Comparison of ENCODE assay signal across 8 mouse cellular contexts in the genomic region with DNA sequence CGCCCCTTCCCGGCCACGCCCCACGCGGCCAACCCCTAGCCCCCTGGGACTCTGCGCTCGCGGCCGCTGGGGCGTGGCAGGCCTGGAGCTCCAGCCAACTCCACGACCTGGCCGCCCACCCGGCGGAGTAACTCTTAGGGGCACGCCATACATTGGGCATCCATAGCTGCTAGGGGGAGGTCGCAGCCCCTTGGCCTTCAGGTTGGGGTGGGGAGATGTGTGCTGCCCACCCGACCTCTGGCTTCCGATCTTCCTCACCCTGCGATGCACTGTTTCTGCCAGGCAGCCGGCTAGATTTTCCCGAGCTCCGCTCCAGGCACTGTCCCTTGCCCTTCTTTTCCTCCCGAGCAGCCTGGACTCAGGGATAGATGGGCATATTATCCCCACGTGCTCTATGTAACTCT. TPM values are rescaled to one million over a fixed set of nuclear protein-coding genes. Genes with fewer than 3 reads are reported as not detected.
A peak's percentile ranks its signal among the peaks of the same experiment; 100 is the strongest.
DNase-seq lines count a peak whose midpoint lies in the region; ATAC-seq and TF ChIP-seq lines count a peak whose summit lies in the region.

No protein-coding gene starts in this region.

- no peak for TF ChIP-seq POLR2A in ES-Bruce4 (IDR thresholded peaks at IDR 0.05; ENCODE audit: insufficient read depth, low read length)

- no peaks in the 10 kb centered on the region for H3K27me3 ChIP-seq in ES-Bruce4 (ENCODE audit: control insufficient read depth, insufficient read depth, low read length, poor library complexity, severe bottlenecking)
- H3K27me3 ChIP-seq in hindbrain, embryonic 11.5 days (ENCODE audit: control insufficient read depth, insufficient read depth, low read length) = peaks cover 3% of the 10 kb centered on the region; the same call in 1 of the 2 replicates
- H3K27me3 ChIP-seq in midbrain, embryonic 11.5 days (ENCODE audit: control insufficient read depth, insufficient read depth, low read length) = peaks cover 60% of the 10 kb centered on the region

- TF ChIP-seq CTCF in ES-Bruce4 (IDR thresholded peaks at IDR 0.05; ENCODE audit: low read depth, low read length) = no peak

- peak overlapping the region; percentile 79 for H3K9ac ChIP-seq in ES-Bruce4 (ENCODE audit: low read depth, poor library complexity, severe bottlenecking)
- peak overlapping the region; percentile 65 for H3K9ac ChIP-seq in hindbrain, embryonic 11.5 days (ENCODE audit: low read depth, low read length)
- peak overlapping the region; percentile 51 for H3K9ac ChIP-seq in midbrain, embryonic 11.5 days (ENCODE audit: low read length)

- TF ChIP-seq EP300 in ES-Bruce4 (IDR thresholded peaks at IDR 0.05; ENCODE audit: insufficient read depth, low read depth, low read length) = no peak

- peak overlapping the region; percentile 37 for H3K4me3 ChIP-seq in ES-Bruce4 (ENCODE audit: low read depth, low read length)
- H3K4me3 ChIP-seq in hindbrain, embryonic 11.5 days (ENCODE audit: low read depth, low read length) = peak overlapping the region; percentile 35
- peak overlapping the region; percentile 26 for H3K4me3 ChIP-seq in midbrain, embryonic 11.5 days (ENCODE audit: low read depth, low read length)

- peak overlapping the region; percentile 84 for H3K4me2 ChIP-seq in hindbrain, embryonic 11.5 days (replicated peaks; ENCODE audit: low read depth, low read length)
- peak overlapping the region; percentile 59 for H3K4me2 ChIP-seq in midbrain, embryonic 11.5 days

- no peak; the same call in 1 of the 2 replicates for ATAC-seq in hindbrain, embryonic 11.5 days (ENCODE audit: low FRiP score)
- ATAC-seq in midbrain, embryonic 11.5 days (ENCODE audit: low FRiP score) = no peak

- peak; percentile 45 for DNase-seq in gastrocnemius, postnatal 10 days
- no peak for DNase-seq in gastrocnemius, adult 18-20 months (ENCODE audit: low spot score)
- DNase-seq in hindbrain, embryonic 11.5 days (ENCODE audit: low spot score) = peak; percentile 74
- peak; percentile 96 for DNase-seq in midbrain, embryonic 11.5 days (ENCODE audit: low spot score, missing footprints)
- no peak for DNase-seq in cerebellum, postnatal 4 days (ENCODE audit: low spot score in 2 of 2)
- DNase-seq in cerebellum, adult 8-10 months = no peak
- no peak for DNase-seq in retina, postnatal 1 day

- peaks cover 3% of the 10 kb centered on the region for H3K4me1 ChIP-seq in ES-Bruce4 (ENCODE audit: control insufficient read depth, insufficient read depth, low read length)
- H3K4me1 ChIP-seq in hindbrain, embryonic 11.5 days (replicated peaks; ENCODE audit: control insufficient read depth, insufficient read depth, low read length) = peaks cover 49% of the 10 kb centered on the region
- H3K4me1 ChIP-seq in midbrain, embryonic 11.5 days (ENCODE audit: control insufficient read depth, insufficient read depth, low read length) = peaks cover 81% of the 10 kb centered on the region

- H3K9me3 ChIP-seq in ES-Bruce4 (replicated peaks; ENCODE audit: control insufficient read depth, insufficient read depth, low read length, poor library complexity, severe bottlenecking) = 0 out of 2 replicates have a peak, but pooled peaks cover 4% of the 10 kb centered on the region
- no peaks in the 10 kb centered on the region for H3K9me3 ChIP-seq in hindbrain, embryonic 11.5 days (ENCODE audit: control insufficient read depth, low read length)
- no peaks in the 10 kb centered on the region for H3K9me3 ChIP-seq in midbrain, embryonic 11.5 days (ENCODE audit: control insufficient read depth, low read length)

- WGBS in hindbrain, embryonic 11.5 days = 0% methylated on average over 14 of the region's 24 CpGs
- under 1% methylated on average over 24 of the region's 24 CpGs for WGBS in midbrain, embryonic 11.5 days

- H3K27ac ChIP-seq in ES-Bruce4 (ENCODE audit: insufficient read depth, low read length) = no peak overlapping the region
- peak overlapping the region; percentile 86 for H3K27ac ChIP-seq in hindbrain, embryonic 11.5 days (ENCODE audit: low read depth, low read length)
- peak overlapping the region; percentile 91 for H3K27ac ChIP-seq in midbrain, embryonic 11.5 days (ENCODE audit: low read depth, low read length)

- no peaks in the 10 kb centered on the region for H3K36me3 ChIP-seq in ES-Bruce4 (ENCODE audit: control insufficient read depth, insufficient read depth, low read length, poor library complexity, severe bottlenecking)
- H3K36me3 ChIP-seq in hindbrain, embryonic 11.5 days (ENCODE audit: control insufficient read depth, insufficient read depth, low read length) = no peaks in the 10 kb centered on the region
- no peaks in the 10 kb centered on the region for H3K36me3 ChIP-seq in midbrain, embryonic 11.5 days (ENCODE audit: control insufficient read depth, insufficient read depth, low read length)

RNA-seq across cellular contexts. Expression of a gene that starts 25.8 kb away (rescaled TPM):
- 1 to 10 TPM; 1.9 to 2.7 TPM for total RNA-seq in gastrocnemius, postnatal 10 days (2021)
- total RNA-seq in gastrocnemius, adult 18-20 months (2021) = 1 to 10 TPM; 3.5 to 5.7 TPM
- polyA plus RNA-seq in ES-Bruce4 (2011; ENCODE audit: insufficient read depth, insufficient read length, low read depth, missing spikeins) = 2.9 and 4.0 TPM in 2 replicates
- polyA plus RNA-seq in hindbrain, embryonic 11.5 days (2014; fragmentation: Nextera tagmentation; extraction: Ambion mirVana) = 50.9 and 56.4 TPM in 2 replicates
- polyA plus RNA-seq in midbrain, embryonic 11.5 days (2014; fragmentation: Nextera tagmentation; extraction: Ambion mirVana) = 61.8 and 68.0 TPM in 2 replicates

RNA-seq across cellular contexts. Expression of a gene that starts 37.5 kb away (rescaled TPM):
- 10 to 100 TPM; 16.0 to 17.7 TPM for total RNA-seq in gastrocnemius, postnatal 10 days (2021)
- 1 to 10 TPM; 8.4 TPM for total RNA-seq in gastrocnemius, adult 18-20 months (2021)
- polyA plus RNA-seq in ES-Bruce4 (2011; ENCODE audit: insufficient read depth, insufficient read length, low read depth, missing spikeins) = 7.3 and 9.5 TPM in 2 replicates
- 37.2 and 39.0 TPM in 2 replicates for polyA plus RNA-seq in hindbrain, embryonic 11.5 days (2014; fragmentation: Nextera tagmentation; extraction: Ambion mirVana)
- 36.0 and 37.4 TPM in 2 replicates for polyA plus RNA-seq in midbrain, embryonic 11.5 days (2014; fragmentation: Nextera tagmentation; extraction: Ambion mirVana)

RNA-seq across cellular contexts. Expression of a gene that starts 37.8 kb away (rescaled TPM):
- total RNA-seq in gastrocnemius, postnatal 10 days (2021) = 10 to 100 TPM; 15.7 to 19.8 TPM
- 1 to 10 TPM; 1.3 to 1.7 TPM for total RNA-seq in gastrocnemius, adult 18-20 months (2021)
- polyA plus RNA-seq in ES-Bruce4 (2011; ENCODE audit: insufficient read depth, insufficient read length, low read depth, missing spikeins) = 162 and 185 TPM in 2 replicates
- polyA plus RNA-seq in hindbrain, embryonic 11.5 days (2014; fragmentation: Nextera tagmentation; extraction: Ambion mirVana) = 232 and 255 TPM in 2 replicates
- 277 and 307 TPM in 2 replicates for polyA plus RNA-seq in midbrain, embryonic 11.5 days (2014; fragmentation: Nextera tagmentation; extraction: Ambion mirVana)

RNA-seq across cellular contexts. Expression of a gene that starts 43.3 kb away (rescaled TPM):
- total RNA-seq in gastrocnemius, postnatal 10 days (2021) = 10 to 100 TPM; 17.9 to 24.6 TPM
- 1 to 10 TPM; 5.7 to 8.1 TPM for total RNA-seq in gastrocnemius, adult 18-20 months (2021)
- polyA plus RNA-seq in ES-Bruce4 (2011; ENCODE audit: insufficient read depth, insufficient read length, low read depth, missing spikeins) = 109 and 121 TPM in 2 replicates
- 257 and 262 TPM in 2 replicates for polyA plus RNA-seq in hindbrain, embryonic 11.5 days (2014; fragmentation: Nextera tagmentation; extraction: Ambion mirVana)
- 304 and 334 TPM in 2 replicates for polyA plus RNA-seq in midbrain, embryonic 11.5 days (2014; fragmentation: Nextera tagmentation; extraction: Ambion mirVana)

Comparison
In these comparisons a context has a peak if more than half of its experiments do, and no peak if none do; other contexts are left out.
1. DNase-seq: peak in gastrocnemius, postnatal 10 days (single experiment), hindbrain, embryonic 11.5 days (single experiment) and midbrain, embryonic 11.5 days (single experiment); none in gastrocnemius, adult 18-20 months (single experiment), cerebellum, postnatal 4 days (0 of 2), cerebellum, adult 8-10 months (single experiment) and retina, postnatal 1 day (single experiment).
2. RNA of a gene that starts 25.8 kb away (polyA plus RNA-seq): 61.8 to 68.0 TPM in midbrain, embryonic 11.5 days and 50.9 to 56.4 TPM in hindbrain, embryonic 11.5 days; 2.9 to 4.0 TPM in ES-Bruce4; every median in the first group is over 10 times any median in the second.
3. Peak in every context shown above with its lines, with median percentiles within 50 percentile points of each other: H3K4me3 ChIP-seq and H3K9ac ChIP-seq.